Mouse (Mus musculus): Measurements from ENCODE around the gene Atg7.

Gene Atg7

GRCm38 (mm10) chr6:114814199-114814881 lies 171.4 kb downstream of the Atg7 start:
- DNase-seq (ENCODE audit: extremely low read depth, low read depth, low spot score): no peak

- no peak for DNase-seq (ENCODE audit: extremely low read depth, low read depth, low spot score)
These were observed 172.2 kb downstream of the Atg7 start for GRCm38 (mm10) chr6:114814882-114815650.

- no peak for DNase-seq (ENCODE audit: extremely low read depth, low read depth, low spot score)
These were observed 175.1 kb downstream of the Atg7 start for GRCm38 (mm10) chr6:114817948-114818347.

- DNase-seq (ENCODE audit: extremely low read depth, low read depth, low spot score): no peak
These were observed 175.6 kb downstream of the Atg7 start for GRCm38 (mm10) chr6:114818471-114818870.

GRCm38 (mm10) chr6:114819971-114820481 lies 177.1 kb downstream of the Atg7 start:
- no peak for DNase-seq (ENCODE audit: extremely low read depth, low read depth, low spot score)

DNA sequence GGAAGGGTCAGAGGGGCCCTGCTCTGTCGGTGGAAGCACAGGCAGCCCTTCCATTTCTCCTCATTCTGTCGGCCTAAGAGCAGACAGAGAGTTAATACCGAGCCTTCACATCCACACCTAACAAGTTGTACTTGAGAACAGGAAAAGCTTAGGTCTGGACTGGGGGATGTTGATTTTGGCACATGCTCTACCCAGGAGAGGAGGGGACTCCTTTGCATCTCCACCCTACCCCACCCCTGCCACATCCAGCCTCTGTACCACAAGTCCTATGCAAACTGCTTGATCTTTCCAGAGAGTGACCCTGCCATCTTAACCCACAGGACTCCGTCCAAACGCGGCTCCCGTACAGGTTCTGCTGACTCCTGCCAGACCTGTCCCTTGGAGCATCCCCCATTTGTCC lies 178.7 kb downstream of the Atg7 start:
- DNase-seq (ENCODE audit: extremely low read depth, low read depth, low spot score): no peak

- no peak for DNase-seq (ENCODE audit: extremely low read depth, low read depth, low spot score)
These were observed 184.0 kb downstream of the Atg7 start for GRCm38 (mm10) chr6:114826889-114827288.

- peak; percentile 74 for DNase-seq (ENCODE audit: extremely low read depth, low read depth, low spot score)
These were observed 187.0 kb downstream of the Atg7 start for GRCm38 (mm10) chr6:114829660-114830438.

DNA sequence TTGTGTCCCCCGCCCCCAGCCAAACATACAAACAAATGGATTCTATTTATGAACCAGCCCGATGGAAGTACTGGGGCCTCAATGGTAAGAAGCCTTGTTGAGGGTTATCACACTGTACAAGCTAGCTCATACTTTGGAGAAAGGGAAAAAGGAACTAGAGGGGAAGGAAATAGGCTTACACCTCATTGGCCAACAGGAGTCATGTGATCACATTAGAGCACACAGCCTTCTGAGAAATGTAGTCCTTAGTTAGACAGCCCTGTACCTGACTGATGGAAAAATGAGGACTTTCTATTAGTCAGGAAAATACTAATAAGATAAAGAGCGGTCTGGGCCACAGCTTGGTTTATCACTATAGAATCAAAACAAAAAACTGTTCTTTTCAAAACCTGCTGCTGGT lies 188.9 kb downstream of the Atg7 start:
- DNase-seq (ENCODE audit: extremely low read depth, low read depth, low spot score): no peak

- DNase-seq (ENCODE audit: extremely low read depth, low read depth, low spot score): no peak
These were observed 190.3 kb downstream of the Atg7 start for GRCm38 (mm10) chr6:114833058-114833685.

GRCm38 (mm10) chr6:114833791-114834346 lies 191.0 kb downstream of the Atg7 start:
- no peak for DNase-seq (ENCODE audit: extremely low read depth, low read depth, low spot score)

- DNase-seq (ENCODE audit: extremely low read depth, low read depth, low spot score): no peak
These were observed 192.4 kb downstream of the Atg7 start for GRCm38 (mm10) chr6:114835344-114835743.

DNA sequence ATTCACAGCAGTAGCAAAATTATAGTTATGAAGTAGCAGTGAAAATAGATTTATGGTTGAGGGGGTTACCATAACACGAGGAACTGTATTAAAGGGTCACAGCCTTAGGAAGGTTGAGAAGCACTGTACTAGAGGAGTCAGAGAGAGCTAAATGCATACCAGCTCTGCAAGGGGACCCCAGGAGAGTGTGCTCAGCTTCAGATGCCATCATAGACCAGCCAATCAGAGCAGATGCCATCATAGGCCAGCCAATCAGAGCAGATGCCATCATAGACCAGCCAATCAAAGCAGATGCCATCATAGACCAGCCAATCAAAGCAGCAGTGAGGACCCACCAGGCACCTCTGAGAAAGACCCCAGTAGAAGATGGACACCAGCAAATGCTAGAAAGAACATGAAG lies 192.9 kb downstream of the Atg7 start:
- DNase-seq (ENCODE audit: extremely low read depth, low read depth, low spot score): no peak

- DNase-seq (ENCODE audit: extremely low read depth, low read depth, low spot score): no peak
These were observed 193.5 kb downstream of the Atg7 start for GRCm38 (mm10) chr6:114836433-114836832.

- no peak for DNase-seq (ENCODE audit: extremely low read depth, low read depth, low spot score)
These were observed 196.0 kb downstream of the Atg7 start for GRCm38 (mm10) chr6:114838872-114839271.

- DNase-seq (ENCODE audit: extremely low read depth, low read depth, low spot score): no peak
These were observed 197.1 kb downstream of the Atg7 start for GRCm38 (mm10) chr6:114840012-114840411.

GRCm38 (mm10) chr6:114842131-114842530 lies 199.2 kb downstream of the Atg7 start:
- DNase-seq (ENCODE audit: extremely low read depth, low read depth, low spot score): no peak

DNA sequence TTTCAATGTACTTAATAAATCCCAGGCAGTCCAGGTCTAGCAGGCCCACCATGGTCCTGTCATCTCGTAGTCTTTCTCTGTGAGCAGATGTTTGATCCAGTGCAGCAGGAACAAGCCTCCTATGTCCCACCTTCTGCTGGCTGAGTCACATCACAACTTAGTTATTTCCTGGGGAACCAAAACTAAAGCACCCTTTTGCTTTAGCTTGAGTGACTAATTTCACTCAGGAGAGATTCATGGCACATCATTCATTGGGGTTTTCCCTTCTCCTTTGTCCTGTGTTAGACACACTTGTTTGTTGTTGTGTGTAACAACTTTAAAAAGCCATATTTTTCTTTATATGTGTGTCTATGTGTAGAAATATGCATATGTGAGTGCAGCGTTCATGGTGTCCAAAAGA lies 200.0 kb downstream of the Atg7 start:
- DNase-seq (ENCODE audit: extremely low read depth, low read depth, low spot score): no peak

DNA sequence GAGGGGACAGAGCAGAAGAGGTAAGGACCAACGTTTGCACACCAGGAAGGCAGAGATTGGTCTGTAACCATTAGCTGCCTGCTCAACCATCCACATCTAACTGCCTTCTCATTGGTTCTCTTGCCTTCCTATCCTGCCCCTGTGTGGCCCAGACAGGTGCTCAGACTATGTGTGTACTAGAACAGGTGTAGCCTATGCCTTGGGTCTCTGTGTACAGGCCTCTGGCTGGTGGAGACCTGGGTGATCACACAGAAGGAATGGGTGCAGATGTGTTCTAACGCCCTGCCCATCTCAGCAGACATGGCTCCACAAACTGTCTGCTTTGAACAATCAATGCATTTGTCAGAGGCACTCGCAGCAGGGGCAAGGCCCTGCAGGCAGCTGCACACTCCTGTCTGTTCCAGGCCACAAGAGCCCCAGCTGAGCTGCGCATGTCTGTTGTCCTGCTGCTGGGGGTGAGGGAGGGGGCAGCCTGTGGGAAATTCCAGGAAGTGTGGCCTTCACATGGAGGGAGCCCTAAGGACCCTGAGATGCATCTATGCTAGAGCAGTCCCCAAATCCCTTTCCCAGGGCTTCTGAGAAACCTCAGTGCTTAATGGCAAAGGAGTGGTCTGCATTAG lies 203.4 kb downstream of the Atg7 start:
- no peak for DNase-seq (ENCODE audit: extremely low read depth, low read depth, low spot score)

DNA sequence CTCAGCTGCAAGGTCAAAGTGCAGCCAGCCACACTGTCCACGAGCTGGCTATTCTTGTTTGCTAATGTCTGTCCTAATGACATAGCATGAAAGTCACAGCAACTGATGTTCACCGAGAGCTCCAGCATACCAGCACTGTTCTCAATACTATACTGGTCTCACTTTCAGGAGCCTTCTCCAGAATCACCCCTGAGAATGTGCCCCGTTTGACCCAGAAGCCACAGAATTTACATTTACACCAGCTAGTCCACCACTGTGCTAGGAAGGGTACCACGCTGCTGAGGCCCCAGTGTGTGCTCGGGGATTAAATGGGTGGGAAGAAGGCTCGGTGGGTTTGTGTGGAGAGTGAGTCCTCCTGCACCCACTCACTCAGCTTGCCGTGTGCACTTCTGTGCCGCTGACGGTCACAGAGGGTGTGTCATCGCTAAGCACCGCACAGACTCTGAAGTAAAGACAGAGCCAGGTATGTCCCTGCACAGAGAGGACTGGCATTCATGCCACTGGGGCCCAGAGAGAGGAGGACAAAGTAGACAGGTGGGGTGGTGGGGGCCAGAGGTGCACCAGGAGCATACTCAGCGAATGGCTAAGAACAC lies 204.8 kb downstream of the Atg7 start:
- DNase-seq (ENCODE audit: extremely low read depth, low read depth, low spot score): no peak
